Mouse (Mus musculus) midbrain, postnatal 0 days (tissue): Measurements from ENCODE around the gene Chd9. TPM values are rescaled to one million over a fixed set of nuclear protein-coding genes. Genes with fewer than 3 reads are reported as not detected.
A peak's percentile ranks its signal among the peaks of the same experiment; 100 is the strongest.
"Not testable (repeated sequence)": the region's sequence is repeated elsewhere in the genome, so short reads cannot be mapped to it uniquely, and the experiment has no call there.

Source experiments
- ATAC-seq: fragments of 200-750 bp; cut with Nextera tagmentation; 2 replicates; pipeline ENCODE4 v1.8.0; 2017; ENCODE audit warnings: moderate number of reproducible peaks, mild to moderate bottlenecking, moderate TSS enrichment, moderate library complexity; ENCODE audit not compliant: low FRiP score
- DNase-seq: peaks from one replicate; pipeline ENCODE4 v3.0.0-alpha.2; 2015; ENCODE audit warnings: low spot score
- H3K27ac ChIP-seq: fragments of 300-500 bp; sonication (generic); 2 replicates; pipeline ENCODE4 v1.5.1; 2014; ENCODE audit warnings: low read depth, mild to moderate bottlenecking, low read length, mixed read lengths
- H3K27me3 ChIP-seq: fragments of 300-500 bp; sonication (generic); 2 replicates; pipeline ENCODE4 v1.6.1; 2014; ENCODE audit warnings: low read length, control low read depth, mixed read lengths; ENCODE audit not compliant: insufficient read depth
- H3K36me3 ChIP-seq: fragments of 300-500 bp; sonication (generic); 2 replicates; pipeline ENCODE4 v1.6.1; 2014; ENCODE audit warnings: low read length, control low read depth, mixed read lengths; ENCODE audit not compliant: insufficient read depth
- H3K4me1 ChIP-seq: fragments of 300-500 bp; sonication (generic); 2 replicates; pipeline ENCODE4 v1.6.1; 2014; ENCODE audit warnings: mild to moderate bottlenecking, control low read depth, antibody characterized with exemption, low read length, mixed read lengths; ENCODE audit not compliant: insufficient read depth
- H3K4me2 ChIP-seq: fragments of 300-500 bp; sonication (generic); 2 replicates; pipeline ENCODE4 v1.6.1; 2014; ENCODE audit warnings: low read depth, mild to moderate bottlenecking, low read length, mixed read lengths; ENCODE audit not compliant: poor library complexity, severe bottlenecking
- H3K4me3 ChIP-seq: fragments of 300-500 bp; sonication (generic); 2 replicates; pipeline ENCODE4 v1.5.1; 2014; ENCODE audit warnings: low read depth, mild to moderate bottlenecking, low read length, moderate library complexity
- H3K9ac ChIP-seq: fragments of 300-500 bp; sonication (generic); replicated peaks from 2 replicates; pipeline ENCODE4 v1.6.1; 2014; ENCODE audit warnings: mild to moderate bottlenecking, low read length, moderate library complexity, mixed read lengths; ENCODE audit not compliant: poor library complexity, severe bottlenecking
- H3K9me3 ChIP-seq: fragments of 300-500 bp; sonication (generic); 2 replicates; pipeline ENCODE4 v1.6.1; 2016; ENCODE audit warnings: low read length, control low read depth
- CTCF ChIP-seq: IDR thresholded peaks from 2 replicates; pipeline ENCODE4 v1.5.1; 2016; ENCODE audit warnings: antibody characterized with exemption, mild to moderate bottlenecking
- WGBS: fragments of 180-500 bp; shearing (Covaris S2); extraction: QIAGEN DNeasy Blood & Tissue Kit; methylation state at CpG from one replicate; pipeline ENCODE4 v1.1.7; 2014; 5-methylcytosine and 5-hydroxymethylcytosine counted together
- polyA plus RNA-seq: library from polyadenylated mRNA; unstranded; fragments of >200 nt; fragmentation: Nextera tagmentation; extraction: Ambion mirVana; gene quantifications from 2 replicates; pipeline ENCODE4 v1.2.1, GENCODE M21; 2015
- total RNA-seq: library from RNA; depleted of rRNA; stranded (reverse); fragments of >200 nt; gene quantifications from 2 replicates; pipeline ENCODE4 v1.2.3, GENCODE M21; 2014

Chd9 gene
- total and polyA plus RNA-seq, 2 experiments from 2014 or later = 78.5 to 97.4 TPM

- no peak overlapping the region for H3K27ac ChIP-seq
Observed at GRCm38 (mm10) chr8:90878551-90878950, 50.4 kb downstream of the Chd9 start.

GRCm38 (mm10) chr8:90880041-90880440 is 51.9 kb downstream of the Chd9 start:
- no peaks in the 10 kb centered on the region for H3K9me3 ChIP-seq
- TF ChIP-seq CTCF = no peak
- no peak for DNase-seq
- no peak overlapping the region for H3K27ac ChIP-seq
- no peaks in the 10 kb centered on the region for H3K27me3 ChIP-seq
- 86% methylated on average over 4 of the region's 4 CpGs for WGBS
- peaks cover 7% of the 10 kb centered on the region; the same call in 1 of the 2 replicates for H3K4me1 ChIP-seq
- H3K9ac ChIP-seq = no peak overlapping the region
- no peak overlapping the region for H3K4me3 ChIP-seq
- no peaks in the 10 kb centered on the region for H3K36me3 ChIP-seq
- no peak for ATAC-seq
- H3K4me2 ChIP-seq = no peak overlapping the region

More at GRCm38 (mm10) chr8:90878551-90878950, 50.4 kb downstream of the Chd9 start:
- no peak overlapping the region for H3K4me3 ChIP-seq
- no peaks in the 10 kb centered on the region for H3K9me3 ChIP-seq
- ATAC-seq (no peak), DNase-seq (no peak)
- WGBS = 73% methylated on average over 6 of the region's 6 CpGs
- H3K4me1 ChIP-seq = peaks cover 7% of the 10 kb centered on the region; the same call in 1 of the 2 replicates
- H3K36me3 ChIP-seq = no peaks in the 10 kb centered on the region
- no peak overlapping the region for H3K9ac ChIP-seq
- no peaks in the 10 kb centered on the region for H3K27me3 ChIP-seq
- TF ChIP-seq CTCF = no peak
- no peak overlapping the region for H3K4me2 ChIP-seq

GRCm38 (mm10) chr8:90881181-90881580 is 53.0 kb downstream of the Chd9 start:
- H3K36me3 ChIP-seq = no peaks in the 10 kb centered on the region
- no peak overlapping the region for H3K4me2 ChIP-seq

GRCm38 (mm10) chr8:90882088-90882691 is 54.0 kb downstream of the Chd9 start:
- 81% methylated on average over 16 of the region's 16 CpGs for WGBS
- DNase-seq (no peak), ATAC-seq (no peak)
- TF ChIP-seq CTCF = no peak
- H3K4me1 ChIP-seq = peaks cover 2% of the 10 kb centered on the region; the same call in 1 of the 2 replicates
- no peaks in the 10 kb centered on the region for H3K36me3 ChIP-seq
- H3K4me2 ChIP-seq = no peak overlapping the region
- H3K27me3 ChIP-seq = no peaks in the 10 kb centered on the region
- H3K4me3 ChIP-seq = no peak overlapping the region
- H3K27ac ChIP-seq = no peak overlapping the region
- no peak overlapping the region for H3K9ac ChIP-seq
- no peaks in the 10 kb centered on the region for H3K9me3 ChIP-seq

More at GRCm38 (mm10) chr8:90881181-90881580, 53.0 kb downstream of the Chd9 start:
- Histone ChIP-seq H3K9ac (no peak overlapping the region), H3K27ac (no peak overlapping the region), H3K27me3 (no peaks in the 10 kb centered on the region), H3K4me1 (peaks cover 7% of the 10 kb centered on the region; the same call in 1 of the 2 replicates), H3K4me3 (no peak overlapping the region), H3K9me3 (no peaks in the 10 kb centered on the region)
- 91% methylated on average over 5 of the region's 5 CpGs for WGBS
- ATAC-seq (no peak), DNase-seq (no peak)
- no peak for TF ChIP-seq CTCF

GRCm38 (mm10) chr8:90885671-90886368 is 57.7 kb downstream of the Chd9 start:
- Histone ChIP-seq H3K9me3 (no peaks in the 10 kb centered on the region), H3K27ac (no peak overlapping the region), H3K36me3 (no peaks in the 10 kb centered on the region), H3K27me3 (no peaks in the 10 kb centered on the region), H3K9ac (no peak overlapping the region), H3K4me3 (no peak overlapping the region), H3K4me2 (no peak overlapping the region), H3K4me1 (no peaks in the 10 kb centered on the region)
- TF ChIP-seq CTCF = no peak
- DNase-seq (no peak), ATAC-seq (no peak)
- 84% methylated on average over 2 of the region's 2 CpGs for WGBS

- no CpG with 5 or more reads among the region's 15 CpGs for WGBS
- H3K4me3 ChIP-seq, H3K9ac ChIP-seq, H3K4me2 ChIP-seq, DNase-seq, ATAC-seq, H3K36me3 ChIP-seq, H3K9me3 ChIP-seq, H3K4me1 ChIP-seq, H3K27ac ChIP-seq, H3K27me3 ChIP-seq: not testable (repeated sequence)
Observed at GRCm38 (mm10) chr8:90886369-90886712, 58.2 kb downstream of the Chd9 start.

GRCm38 (mm10) chr8:90887328-90887727 is 59.2 kb downstream of the Chd9 start:
- H3K4me3 ChIP-seq = peak overlapping the region; percentile 28
- H3K9me3 ChIP-seq, H3K36me3 ChIP-seq, H3K27ac ChIP-seq, H3K4me1 ChIP-seq, H3K9ac ChIP-seq, H3K27me3 ChIP-seq, ATAC-seq, DNase-seq: not testable (repeated sequence)
- 0 out of 2 replicates have a peak overlapping the region, but pooled peaks have one; percentile 18 for H3K4me2 ChIP-seq
- no CpG with 5 or more reads among the region's 20 CpGs for WGBS
